Mouse (Mus musculus) intestine, embryonic 15.5 days (tissue): Measurements from ENCODE around the gene Polm. TPM values are rescaled to one million over a fixed set of nuclear protein-coding genes. Genes with fewer than 3 reads are reported as not detected.
A peak's percentile ranks its signal among the peaks of the same experiment; 100 is the strongest.

Source experiments
- ATAC-seq: fragments of 200-750 bp; cut with Nextera tagmentation; 2 replicates; pipeline ENCODE4 v1.8.0; 2017; ENCODE audit warnings: moderate TSS enrichment, moderate library complexity
- H3K27ac ChIP-seq: fragments of 300-500 bp; sonication (generic); 2 replicates; pipeline ENCODE4 v1.5.1; 2015; ENCODE audit warnings: mild to moderate bottlenecking, inconsistent platforms
- H3K27me3 ChIP-seq: fragments of 300-500 bp; sonication (generic); replicated peaks from 2 replicates; pipeline ENCODE4 v1.6.1; 2015; ENCODE audit warnings: inconsistent platforms
- H3K36me3 ChIP-seq: fragments of 300-500 bp; sonication (generic); 2 replicates; pipeline ENCODE4 v1.6.1; 2015; ENCODE audit warnings: inconsistent platforms
- H3K4me1 ChIP-seq: fragments of 300-500 bp; sonication (generic); replicated peaks from 2 replicates; pipeline ENCODE4 v1.6.1; 2015; ENCODE audit warnings: inconsistent platforms
- H3K4me2 ChIP-seq: fragments of 300-500 bp; sonication (generic); replicated peaks from 2 replicates; pipeline ENCODE4 v1.6.1; 2015; ENCODE audit warnings: mild to moderate bottlenecking, inconsistent platforms
- H3K4me3 ChIP-seq: fragments of 300-500 bp; sonication (generic); replicated peaks from 2 replicates; pipeline ENCODE4 v1.5.1; 2015; ENCODE audit warnings: inconsistent platforms
- H3K9ac ChIP-seq: fragments of 300-500 bp; sonication (generic); 2 replicates; pipeline ENCODE4 v1.6.1; 2015; ENCODE audit warnings: inconsistent platforms
- H3K9me3 ChIP-seq: fragments of 300-500 bp; sonication (generic); 2 replicates; pipeline ENCODE4 v1.6.1; 2016; ENCODE audit warnings: inconsistent platforms
- WGBS: fragments of 180-500 bp; shearing (Covaris S2); methylation state at CpG from one replicate; pipeline ENCODE4 v1.1.7; 2015; 5-methylcytosine and 5-hydroxymethylcytosine counted together
- polyA plus RNA-seq: library from polyadenylated mRNA; unstranded; fragments of >200 nt; fragmentation: Nextera tagmentation; extraction: Ambion mirVana; gene quantifications from 2 replicates; pipeline ENCODE4 v1.2.1, GENCODE M21; 2015

The Polm gene
- polyA plus RNA-seq, 1 experiment from 2014 or later, result 11.4 TPM

GRCm38 (mm10) chr11:5801511-5801910, 36.3 kb downstream of the Polm start:
- peaks cover 21% of the 10 kb centered on the region for H3K4me1 ChIP-seq
- H3K4me3 ChIP-seq, result no peak overlapping the region
- H3K27ac ChIP-seq, result no peak overlapping the region
- H3K27me3 ChIP-seq, result no peaks in the 10 kb centered on the region
- H3K4me2 ChIP-seq, result no peak overlapping the region
- no peak for ATAC-seq
- H3K36me3 ChIP-seq, result peaks cover 33% of the 10 kb centered on the region
- H3K9me3 ChIP-seq, result no peaks in the 10 kb centered on the region
- H3K9ac ChIP-seq, result no peak overlapping the region
- 93% methylated on average over 16 of the region's 16 CpGs for WGBS

- Histone ChIP-seq H3K9ac (no peak overlapping the region), H3K36me3 (peaks cover 45% of the 10 kb centered on the region), H3K9me3 (no peaks in the 10 kb centered on the region), H3K27ac (no peak overlapping the region), H3K27me3 (no peaks in the 10 kb centered on the region), H3K4me2 (no peak overlapping the region), H3K4me3 (no peak overlapping the region), H3K4me1 (peaks cover 21% of the 10 kb centered on the region)
- no peak for ATAC-seq
- WGBS, result 82% methylated on average over 17 of the region's 17 CpGs
Observed at GRCm38 (mm10) chr11:5799621-5800490, 38.0 kb downstream of the Polm start.

GRCm38 (mm10) chr11:5797928-5798327, 39.9 kb downstream of the Polm start:
- no peaks in the 10 kb centered on the region for H3K9me3 ChIP-seq
- H3K27ac ChIP-seq, result no peak overlapping the region
- H3K36me3 ChIP-seq, result peaks cover 56% of the 10 kb centered on the region
- no peak for ATAC-seq
- H3K9ac ChIP-seq, result no peak overlapping the region
- no peak overlapping the region for H3K4me3 ChIP-seq
- H3K27me3 ChIP-seq, result no peaks in the 10 kb centered on the region
- no peak overlapping the region for H3K4me2 ChIP-seq
- 97% methylated on average over 5 of the region's 5 CpGs for WGBS
- H3K4me1 ChIP-seq, result peaks cover 14% of the 10 kb centered on the region

- 80% methylated on average over 11 of the region's 11 CpGs for WGBS
- Histone ChIP-seq H3K36me3 (peaks cover 56% of the 10 kb centered on the region), H3K27ac (no peak overlapping the region), H3K9ac (no peak overlapping the region), H3K4me1 (0 out of 2 replicates have a peak, but pooled peaks cover 9% of the 10 kb centered on the region), H3K4me2 (no peak overlapping the region), H3K27me3 (no peaks in the 10 kb centered on the region), H3K4me3 (no peak overlapping the region), H3K9me3 (no peaks in the 10 kb centered on the region)
- no peak for ATAC-seq
Observed at GRCm38 (mm10) chr11:5797371-5797770, 40.4 kb downstream of the Polm start.

- H3K4me1 ChIP-seq, result 0 out of 2 replicates have a peak, but pooled peaks cover 5% of the 10 kb centered on the region
- peaks cover 58% of the 10 kb centered on the region for H3K36me3 ChIP-seq
- 87% methylated on average over 15 of the region's 15 CpGs for WGBS
- H3K9ac ChIP-seq, result no peak overlapping the region
- ATAC-seq, result no peak
- no peaks in the 10 kb centered on the region for H3K27me3 ChIP-seq
- H3K4me3 ChIP-seq, result no peak overlapping the region
- no peaks in the 10 kb centered on the region for H3K9me3 ChIP-seq
- H3K27ac ChIP-seq, result no peak overlapping the region
- H3K4me2 ChIP-seq, result no peak overlapping the region
Observed at GRCm38 (mm10) chr11:5796939-5797338, 40.9 kb downstream of the Polm start.

GRCm38 (mm10) chr11:5795706-5796105, 42.1 kb downstream of the Polm start:
- H3K9me3 ChIP-seq, result no peaks in the 10 kb centered on the region
- H3K9ac ChIP-seq, result no peak overlapping the region
- H3K36me3 ChIP-seq, result peaks cover 61% of the 10 kb centered on the region
- no peak overlapping the region for H3K27ac ChIP-seq
- no peaks in the 10 kb centered on the region for H3K4me1 ChIP-seq
- ATAC-seq, result no peak
- WGBS, result 89% methylated on average over 7 of the region's 7 CpGs
- H3K4me3 ChIP-seq, result no peak overlapping the region
- H3K4me2 ChIP-seq, result no peak overlapping the region
- H3K27me3 ChIP-seq, result no peaks in the 10 kb centered on the region

- H3K36me3 ChIP-seq, result peaks cover 57% of the 10 kb centered on the region
- WGBS, result 88% methylated on average over 9 of the region's 9 CpGs
Observed at GRCm38 (mm10) chr11:5795290-5795689, 42.5 kb downstream of the Polm start.

GRCm38 (mm10) chr11:5790431-5790830, 47.4 kb downstream of the Polm start:
- no peak for ATAC-seq
- Histone ChIP-seq H3K4me1 (peaks cover 15% of the 10 kb centered on the region), H3K4me3 (no peak overlapping the region), H3K9me3 (no peaks in the 10 kb centered on the region), H3K36me3 (peaks cover 20% of the 10 kb centered on the region), H3K9ac (no peak overlapping the region), H3K27me3 (no peaks in the 10 kb centered on the region), H3K4me2 (no peak overlapping the region), H3K27ac (no peak overlapping the region)
- 86% methylated on average over 1 of the region's 1 CpGs for WGBS

More at GRCm38 (mm10) chr11:5795290-5795689, 42.5 kb downstream of the Polm start:
- H3K4me2 ChIP-seq, result no peak overlapping the region
- H3K9ac ChIP-seq, result no peak overlapping the region
- H3K27ac ChIP-seq, result no peak overlapping the region
- H3K4me3 ChIP-seq, result no peak overlapping the region
- H3K27me3 ChIP-seq, result no peaks in the 10 kb centered on the region
- no peaks in the 10 kb centered on the region for H3K4me1 ChIP-seq
- no peak for ATAC-seq
- H3K9me3 ChIP-seq, result no peaks in the 10 kb centered on the region

- ATAC-seq, result no peak
- Histone ChIP-seq H3K27me3 (no peaks in the 10 kb centered on the region), H3K27ac (peak overlapping the region; percentile 93; the same call in 1 of the 2 replicates), H3K9me3 (no peaks in the 10 kb centered on the region), H3K36me3 (peaks cover 17% of the 10 kb centered on the region), H3K9ac (peak overlapping the region; percentile 74; the same call in 1 of the 2 replicates), H3K4me1 (peaks cover 15% of the 10 kb centered on the region), H3K4me2 (peak overlapping the region; percentile 77), H3K4me3 (peak overlapping the region; percentile 61)
- WGBS, result 75% methylated on average over 3 of the region's 3 CpGs
Observed at GRCm38 (mm10) chr11:5789754-5790333, 48.0 kb downstream of the Polm start.

- H3K27me3 ChIP-seq, result no peaks in the 10 kb centered on the region
- WGBS, result 58% methylated on average over 6 of the region's 6 CpGs
- peak overlapping the region; percentile 74 for H3K9ac ChIP-seq
- peak; percentile 8; the same call in 1 of the 2 replicates for ATAC-seq
- peaks cover 15% of the 10 kb centered on the region for H3K4me1 ChIP-seq
- peak overlapping the region; percentile 93 for H3K27ac ChIP-seq
- H3K9me3 ChIP-seq, result no peaks in the 10 kb centered on the region
- H3K4me2 ChIP-seq, result peak overlapping the region; percentile 77
- H3K36me3 ChIP-seq, result peaks cover 16% of the 10 kb centered on the region
- peak overlapping the region; percentile 61 for H3K4me3 ChIP-seq
Observed at GRCm38 (mm10) chr11:5789071-5789753, 48.6 kb downstream of the Polm start.

GRCm38 (mm10) chr11:5788056-5789014, 49.5 kb downstream of the Polm start, which contains the start of gene Dbnl:
TSS of gene Dbnl (plus strand) at chr11:5788488.
- H3K4me2 ChIP-seq, result peak within 1 kb of the TSS; percentile 77
- peak within 1 kb of the TSS; percentile 93 for H3K27ac ChIP-seq
- peaks cover 8% of the 10 kb centered on the region for H3K36me3 ChIP-seq
- H3K9me3 ChIP-seq, result no peaks in the 10 kb centered on the region
- no peaks in the 10 kb centered on the region for H3K27me3 ChIP-seq
- H3K9ac ChIP-seq, result peak within 1 kb of the TSS; percentile 74
- ATAC-seq, result peak; percentile 97
- WGBS, result under 1% methylated on average over 74 of the region's 74 CpGs
- peaks cover 15% of the 10 kb centered on the region for H3K4me1 ChIP-seq
- peak within 1 kb of the TSS; percentile 61 for H3K4me3 ChIP-seq
